Comparison of ENCODE assay signal across 14 mouse cellular contexts in the genomic region with DNA sequence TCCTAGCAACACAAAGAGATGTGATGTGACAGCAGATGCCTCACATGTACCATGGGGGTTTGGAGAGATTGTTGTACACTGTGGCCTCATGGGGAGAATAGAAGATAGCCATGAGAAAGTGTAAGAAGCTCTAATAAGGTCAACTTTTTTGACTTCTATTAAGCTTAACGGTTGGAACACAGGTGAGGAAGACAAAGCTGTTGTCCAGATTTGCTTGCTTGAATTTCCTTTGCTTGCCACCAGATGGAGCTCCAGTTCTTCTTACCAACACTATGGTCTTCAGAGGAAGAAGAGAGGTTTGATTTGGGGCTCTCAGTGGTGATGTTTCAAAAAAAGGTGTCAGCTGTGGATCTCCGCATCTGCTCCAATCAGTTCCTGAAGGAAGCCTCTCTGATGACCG. TPM values are rescaled to one million over a fixed set of nuclear protein-coding genes. Genes with fewer than 3 reads are reported as not detected.
A peak's percentile ranks its signal among the peaks of the same experiment; 100 is the strongest.
DNase-seq lines count a peak whose midpoint lies in the region; ATAC-seq and TF ChIP-seq lines count a peak whose summit lies in the region.
"Not testable (repeated sequence)": the region's sequence is repeated elsewhere in the genome, so short reads cannot be mapped to it uniquely, and the experiment has no call there.
"Had no signal": no experiment of that assay in that cellular context is flagged by ENCODE, and none has a peak within 500 bp of the region (broad histone marks: within the 10 kb centered on the region; RNA-seq: fewer than 3 reads in every experiment).

No protein-coding gene starts in this region.

- 36% methylated on average over 3 of the region's 3 CpGs for WGBS in intestine, postnatal 0 days

- H3K4me3 ChIP-seq in intestine, postnatal 0 days (ENCODE audit: low read depth, low read length), result not testable (repeated sequence)

- peak; percentile 62 for TF ChIP-seq CTCF in intestine, postnatal 0 days (IDR thresholded peaks at IDR 0.05; ENCODE audit: low read depth)

- H3K27ac ChIP-seq in intestine, postnatal 0 days (ENCODE audit: low read depth, low read length), result not testable (repeated sequence)

- not testable (repeated sequence) for H3K4me1 ChIP-seq in intestine, postnatal 0 days (replicated peaks; ENCODE audit: control insufficient read depth, insufficient read depth, low read length)

- H3K9me3 ChIP-seq in intestine, postnatal 0 days (ENCODE audit: control insufficient read depth), result not testable (repeated sequence)

- H3K4me2 ChIP-seq in intestine, postnatal 0 days (replicated peaks; ENCODE audit: low read depth), result not testable (repeated sequence)

- not testable (repeated sequence) for H3K36me3 ChIP-seq in intestine, postnatal 0 days (ENCODE audit: control insufficient read depth, insufficient read depth)

- H3K9ac ChIP-seq in intestine, postnatal 0 days (ENCODE audit: low read depth, low read length), result not testable (repeated sequence)

- ATAC-seq in intestine, postnatal 0 days, result not testable (repeated sequence)
- peak; percentile 70; the same call in 1 of the 2 replicates for ATAC-seq in megakaryocyte-erythroid progenitor cell, adult 5-6 weeks (replicated peaks; ENCODE audit: low FRiP score, low TSS enrichment, poor library complexity, severe bottlenecking)

- not testable (repeated sequence) for H3K27me3 ChIP-seq in intestine, postnatal 0 days (replicated peaks; ENCODE audit: control insufficient read depth, insufficient read depth, low read length)

- peak; percentile 12 for DNase-seq in ZHBTc4 (ENCODE audit: low read depth, low spot score)
- DNase-seq in cerebellum, postnatal 25 days, result peak; percentile 24 to 38
- peak; percentile 3 to 5 for DNase-seq in frontal cortex, postnatal 25 days (ENCODE audit: low spot score in 2 of 2)
- DNase-seq in left cerebral cortex, adult 11 months (ENCODE audit: low spot score), result peak; percentile 4
- peak; percentile 48 for DNase-seq in retina, embryonic 14.5 days (ENCODE audit: low spot score)

RNA-seq across cellular contexts. Expression of a gene that starts 35.0 kb away (rescaled TPM):
- not detected in 2 replicates for polyA plus RNA-seq in intestine, postnatal 0 days (2015; fragmentation: Nextera tagmentation; extraction: Ambion mirVana)
- not detected in 2 replicates for total RNA-seq in megakaryocyte-erythroid progenitor cell, adult 5-6 weeks (2014; fragmentation: Nextera tagmentation)
- total RNA-seq in megakaryocyte-erythroid progenitor cell, adult 5-6 weeks (2017), result not detected in 2 replicates
- total RNA-seq: adrenal gland, adult 8-10 months; gastrocnemius, postnatal 4 days; heart, postnatal 14 days had no signal
- polyA plus RNA-seq: G1E; kidney, embryonic 16.5 days; limb, embryonic 11.5 days; lung, embryonic 16.5 days had no signal

RNA-seq across cellular contexts. Expression of a gene that starts 35.0 kb away (rescaled TPM):
- not detected in 2 replicates for polyA plus RNA-seq in intestine, postnatal 0 days (2015; fragmentation: Nextera tagmentation; extraction: Ambion mirVana)
- not detected in 2 replicates for total RNA-seq in megakaryocyte-erythroid progenitor cell, adult 5-6 weeks (2014; fragmentation: Nextera tagmentation)
- total RNA-seq in megakaryocyte-erythroid progenitor cell, adult 5-6 weeks (2017), result not detected in 2 replicates
- total RNA-seq: adrenal gland, adult 8-10 months; G1E; gastrocnemius, postnatal 4 days; heart, postnatal 14 days had no signal
- polyA plus RNA-seq: G1E; kidney, embryonic 16.5 days; limb, embryonic 11.5 days; lung, embryonic 16.5 days had no signal
